Mouse (Mus musculus) adrenal gland, postnatal 4 days (tissue): ENCODE results near the gene Inhbc. TPM values are rescaled to one million over a fixed set of nuclear protein-coding genes. Genes with fewer than 3 reads are reported as not detected.
"Not testable (repeated sequence)": the region's sequence is repeated elsewhere in the genome, so short reads cannot be mapped to it uniquely, and the experiment has no call there.

Source experiments
- DNase-seq, 2 experiments: peaks; one replicate each; pipeline ENCODE4 v3.0.0; 2021 to 2022; ENCODE audit warnings: low spot score in 2 of 2, mixed read lengths in 2 of 2
- total RNA-seq, 2 experiments: library from RNA; stranded (reverse); gene quantifications; 2 replicates each; pipeline ENCODE4 v1.2.3; 2021

The Inhbc gene
- total RNA-seq, 2 experiments from 2014 or later, result 5.8 TPM; not detected in 1

- DNase-seq, result no peak
Observed at GRCm38 (mm10) chr10:127327461-127328145, 42.6 kb downstream of the Inhbc start.

DNA sequence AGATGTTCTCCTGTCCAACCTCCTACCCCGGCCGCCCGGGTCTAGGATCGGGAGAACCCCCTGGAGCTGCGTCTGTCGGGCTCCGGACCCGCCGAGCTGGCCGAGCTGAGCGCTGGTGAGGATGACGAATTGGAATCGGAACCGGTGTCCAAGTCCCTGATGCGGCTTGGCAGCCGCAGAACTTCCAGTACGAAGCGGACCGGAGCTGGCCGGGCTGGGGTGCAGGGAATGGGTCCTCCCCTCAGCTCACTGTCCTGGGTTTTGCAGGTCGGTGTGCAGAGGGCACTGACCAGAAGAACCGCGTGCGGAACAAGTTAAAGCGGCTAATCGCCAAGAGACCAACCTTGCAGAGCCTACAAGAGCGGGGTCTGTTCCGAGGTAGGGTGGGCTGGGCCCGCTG is 43.4 kb downstream of the Inhbc start:
- DNase-seq, result no peak

DNA sequence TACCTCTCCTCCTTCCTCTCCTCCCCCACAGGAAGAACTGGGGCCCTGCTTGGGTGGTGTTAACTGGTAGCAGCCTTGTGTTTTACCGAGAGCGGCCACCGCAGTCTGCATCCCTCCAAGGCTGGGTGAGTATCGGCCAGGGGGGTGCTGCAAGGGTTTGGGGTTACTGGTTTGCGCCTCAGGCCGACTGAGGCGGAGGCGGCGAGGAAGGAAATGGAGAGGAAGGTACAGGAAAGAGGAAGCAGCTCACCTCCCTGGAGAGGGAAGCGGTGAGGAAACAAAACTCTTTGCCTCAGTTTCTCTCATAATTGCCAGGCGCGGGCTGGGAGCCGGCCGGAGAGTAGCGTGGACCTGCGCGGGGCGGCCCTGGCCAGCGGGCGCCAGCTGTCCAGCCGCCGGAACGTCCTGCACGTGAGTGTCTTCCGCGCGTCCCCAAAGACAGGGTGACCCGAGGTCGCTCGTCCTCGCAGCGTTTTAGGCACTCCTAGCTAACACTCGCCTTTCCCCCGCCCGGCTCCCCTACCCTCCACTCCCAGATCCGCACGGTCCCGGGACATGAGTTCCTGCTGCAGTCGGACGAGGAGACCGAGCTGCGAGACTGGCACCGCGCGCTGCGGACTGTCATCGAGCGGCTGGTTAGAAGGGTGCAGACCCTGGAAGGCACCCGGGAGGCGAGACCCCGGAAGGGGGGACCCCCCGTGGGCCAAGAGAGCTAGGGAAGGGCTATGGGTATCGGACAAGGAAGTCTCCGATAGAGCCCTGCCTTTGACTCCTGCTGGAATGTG is 44.0 kb downstream of the Inhbc start:
- no peak for DNase-seq

GRCm38 (mm10) chr10:127325454-127326016 is 44.7 kb downstream of the Inhbc start:
- no peak for DNase-seq

- DNase-seq, result no peak
Observed at GRCm38 (mm10) chr10:127324495-127324894, 45.7 kb downstream of the Inhbc start.

DNA sequence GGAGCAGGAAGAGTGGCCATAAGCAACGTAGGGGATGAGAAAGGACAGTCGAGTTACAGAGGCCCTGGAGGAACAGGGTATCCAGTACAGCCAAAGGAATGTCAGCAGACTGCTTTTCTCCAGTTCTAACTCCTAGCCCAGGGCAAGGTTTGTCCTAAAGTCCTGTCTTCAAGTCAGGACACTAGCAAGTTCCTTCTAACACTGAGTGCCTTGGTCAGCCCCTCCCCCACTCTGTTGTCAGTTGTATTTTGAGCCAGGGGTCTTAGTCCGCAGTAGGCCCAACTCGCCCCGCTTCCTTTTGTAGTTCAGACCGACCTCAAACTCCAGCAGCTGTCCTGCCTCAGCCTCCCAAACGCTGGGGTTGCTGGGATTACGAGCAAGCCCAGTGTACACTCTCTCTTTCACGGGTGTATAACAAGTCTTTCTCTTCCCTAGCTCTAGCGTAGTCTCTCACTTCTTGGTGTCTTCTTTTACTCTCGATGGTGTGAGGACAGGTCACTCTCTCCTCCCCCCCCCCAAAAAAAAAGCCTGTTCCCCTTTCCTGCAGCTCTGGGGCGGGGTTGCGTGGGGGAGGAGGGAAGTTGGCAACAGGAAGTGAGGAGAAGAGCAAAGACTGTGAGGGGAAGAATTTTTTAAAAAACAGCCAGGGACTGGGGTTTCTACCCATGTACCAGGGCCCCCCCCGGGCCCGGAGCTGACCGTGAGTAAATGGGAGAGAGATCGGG is 46.9 kb downstream of the Inhbc start:
- no peak for DNase-seq

DNA sequence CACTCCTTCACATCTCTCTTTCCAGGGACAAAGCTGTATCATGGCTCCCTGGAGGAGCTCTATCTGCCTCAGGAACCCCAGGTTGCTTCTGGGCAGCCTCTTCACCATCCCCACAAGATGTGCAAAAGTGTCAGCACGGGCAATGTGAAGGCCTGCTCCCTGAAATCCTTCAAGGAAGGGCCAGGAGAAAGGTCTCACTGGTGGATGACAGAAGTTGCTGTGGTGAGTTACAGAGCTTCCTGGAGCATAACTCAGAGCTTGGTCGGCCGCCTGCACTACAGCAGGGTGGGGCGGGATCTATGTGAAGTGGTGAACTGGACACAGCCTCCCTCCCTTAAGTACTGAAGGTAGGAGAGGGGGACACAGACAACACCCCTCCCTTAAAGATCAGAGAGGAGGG is 47.6 kb downstream of the Inhbc start:
- DNase-seq, result no peak

- no peak for DNase-seq
Observed at GRCm38 (mm10) chr10:127322178-127322577, 48.1 kb downstream of the Inhbc start.

GRCm38 (mm10) chr10:127321621-127322020 is 48.6 kb downstream of the Inhbc start, which contains the start of gene Arhgap9:
Gene Arhgap9 (plus strand): TSS chr10:127321964.
- DNase-seq, result no peak

DNA sequence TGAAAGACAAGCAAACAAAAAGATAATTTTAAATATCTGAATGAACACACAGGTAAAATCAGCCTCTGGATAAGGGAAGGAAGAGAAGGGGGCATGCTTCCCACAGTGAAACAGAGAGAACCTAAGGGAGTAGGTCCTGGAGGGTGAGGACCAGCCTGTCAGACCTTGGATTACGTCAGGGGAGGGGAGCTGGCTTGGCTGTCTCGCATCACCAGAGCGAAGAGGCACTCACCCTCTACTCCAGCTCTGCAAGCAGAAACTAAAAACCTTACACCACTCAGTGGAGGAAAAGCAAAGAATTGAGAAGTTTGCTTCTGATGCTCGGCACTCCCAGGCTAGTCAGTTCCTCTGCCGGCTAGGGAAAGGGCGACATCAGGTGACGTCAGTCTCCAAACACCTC is 50.3 kb downstream of the Inhbc start:
- no peak for DNase-seq

DNA sequence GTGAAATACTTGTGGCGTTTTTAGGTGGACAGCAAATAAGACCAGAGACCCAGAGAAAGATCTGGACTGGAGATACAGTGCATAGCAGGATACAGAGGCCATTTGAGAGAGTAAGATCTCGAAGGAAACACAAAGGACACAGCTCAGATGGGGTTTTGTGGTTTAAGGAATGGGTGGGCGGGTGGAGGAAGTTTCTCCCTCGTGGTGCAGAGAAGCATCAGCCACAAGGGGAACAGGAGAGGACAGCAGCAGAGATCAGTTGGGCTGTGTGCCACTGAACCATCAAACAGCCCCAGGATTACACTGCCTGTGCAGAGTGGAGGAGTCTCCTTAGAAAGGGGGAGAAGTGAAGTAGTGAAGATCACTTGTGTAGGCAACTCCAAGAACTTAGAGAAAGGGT is 52.2 kb downstream of the Inhbc start:
- no peak for DNase-seq

GRCm38 (mm10) chr10:127317277-127317676 is 53.0 kb downstream of the Inhbc start:
- DNase-seq, result no peak

GRCm38 (mm10) chr10:127314950-127315349 is 55.3 kb downstream of the Inhbc start:
- DNase-seq, result not testable (repeated sequence)

GRCm38 (mm10) chr10:127313516-127313915 is 56.7 kb downstream of the Inhbc start:
- not testable (repeated sequence) for DNase-seq

DNA sequence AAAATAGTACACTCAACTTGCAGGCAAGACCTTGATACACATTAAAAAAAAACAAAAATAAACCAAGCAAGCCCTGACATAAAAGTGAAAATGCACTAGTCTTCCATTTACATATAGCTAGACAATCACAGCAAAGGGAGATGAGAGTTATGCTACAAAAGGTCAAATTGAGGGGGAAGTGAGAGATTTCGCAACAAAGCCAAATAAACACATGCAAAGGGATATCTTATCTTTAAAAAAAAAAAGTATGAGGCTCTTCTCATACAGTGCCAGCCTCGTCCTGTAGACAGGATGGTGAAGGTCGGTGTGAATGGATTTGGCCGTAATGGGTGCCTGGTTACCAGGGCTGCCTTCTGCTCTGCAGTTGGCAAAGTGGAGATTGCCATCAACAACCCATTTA is 57.4 kb downstream of the Inhbc start:
- no peak for DNase-seq

DNA sequence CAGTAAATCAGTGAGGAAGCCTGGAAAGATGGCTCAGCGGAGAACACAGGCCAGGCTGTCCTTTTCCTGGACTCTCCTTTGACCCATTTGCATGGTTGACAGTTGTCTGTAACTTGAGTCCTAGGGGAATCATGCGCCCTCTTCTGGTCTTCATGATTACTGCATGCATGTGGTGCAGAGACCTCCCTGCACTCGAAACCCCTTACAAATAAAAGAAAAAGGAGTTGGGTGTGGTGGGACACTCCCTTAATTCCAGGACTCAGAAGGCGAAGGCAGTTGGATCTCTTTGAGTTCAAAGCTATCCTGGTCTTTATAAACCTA is 57.9 kb downstream of the Inhbc start:
- DNase-seq, result peak in 1 of 2 experiments; percentile 64

- peak; percentile 71 to 87 for DNase-seq
Observed at GRCm38 (mm10) chr10:127311476-127312355, 58.5 kb downstream of the Inhbc start, which contains the start of gene Mars. Gene Mars (minus strand): TSS chr10:127311786.

- no peak for DNase-seq
Observed at GRCm38 (mm10) chr10:127310523-127311475, 59.4 kb downstream of the Inhbc start.

- not testable (repeated sequence) for DNase-seq
Observed at GRCm38 (mm10) chr10:127309167-127309566, 61.1 kb downstream of the Inhbc start.
